Mouse (Mus musculus) MEL (cell line): ENCODE results near the gene Smarcb1. TPM values are rescaled to one million over a fixed set of nuclear protein-coding genes. Genes with fewer than 3 reads are reported as not detected.
"Not testable (repeated sequence)": the region's sequence is repeated elsewhere in the genome, so short reads cannot be mapped to it uniquely, and the experiment has no call there.

ENCODE experiments used
- DNase-seq: peaks from one replicate; pipeline ENCODE4 v3.0.0; 2011; ENCODE audit warnings: low read depth, low spot score
- H3K27ac ChIP-seq: 2 replicates; pipeline ENCODE4 v1.5.1; 2012; ENCODE audit warnings: low read depth, mild to moderate bottlenecking, control low read depth, low read length, moderate library complexity; ENCODE audit not compliant: control insufficient read depth
- H3K27me3 ChIP-seq, 2 experiments: fragments of 150-350 bp in 1 of 2; sonication (generic) in 1 of 2; 2 replicates each; pipeline ENCODE4 v1.6.1; 2012; ENCODE audit warnings: low read length in 2 of 2, mild to moderate bottlenecking in 2 of 2, improper control_type of control experiment in 1 of 2, moderate library complexity in 1 of 2; ENCODE audit not compliant: insufficient read depth in 2 of 2, control insufficient read depth in 1 of 2
- H3K36me3 ChIP-seq, 2 experiments: 2 replicates each; pipeline ENCODE4 v1.6.1; 2012 to 2014; ENCODE audit warnings: low read length in 2 of 2, improper control_type of control experiment in 1 of 2, inconsistent platforms in 1 of 2, mild to moderate bottlenecking in 1 of 2; ENCODE audit not compliant: insufficient read depth in 2 of 2, control insufficient read depth in 1 of 2
- H3K4me1 ChIP-seq, 2 experiments: fragments of 150-350 bp in 1 of 2; sonication (generic) in 1 of 2; 2 replicates each; pipeline ENCODE4 v1.6.1; 2012; ENCODE audit warnings: low read length in 2 of 2, improper control_type of control experiment in 1 of 2, mild to moderate bottlenecking in 1 of 2; ENCODE audit not compliant: insufficient read depth in 2 of 2, control insufficient read depth in 1 of 2
- H3K4me3 ChIP-seq, 2 experiments: fragments of 150-350 bp in 1 of 2; sonication (generic) in 1 of 2; 2 replicates each; pipeline ENCODE4 v1.5.1; 2012; ENCODE audit warnings: low read depth in 2 of 2, low read length in 2 of 2, mild to moderate bottlenecking in 2 of 2, moderate library complexity in 2 of 2, control low read depth in 1 of 2, improper control_type of control experiment in 1 of 2; ENCODE audit not compliant: control insufficient read depth in 1 of 2, insufficient read depth in 1 of 2
- H3K79me2 ChIP-seq: 2 replicates; pipeline ENCODE4 v1.6.1; 2012; ENCODE audit warnings: mild to moderate bottlenecking, low read length, moderate library complexity; ENCODE audit not compliant: control insufficient read depth, poor library complexity, insufficient read depth
- H3K9ac ChIP-seq: 2 replicates; pipeline ENCODE4 v1.6.1; 2012; ENCODE audit warnings: low read depth, mild to moderate bottlenecking, control low read depth, low read length, moderate library complexity; ENCODE audit not compliant: control insufficient read depth, poor library complexity, severe bottlenecking
- H3K9me3 ChIP-seq: fragments of 150-350 bp; sonication (generic); replicated peaks from 2 replicates; pipeline ENCODE4 v1.6.1; 2012; ENCODE audit warnings: mild to moderate bottlenecking, low read length, improper control_type of control experiment, moderate library complexity; ENCODE audit not compliant: insufficient read depth
- CHD1 ChIP-seq: IDR thresholded peaks from 2 replicates; pipeline ENCODE4 v1.6.1; 2012; ENCODE audit warnings: low read depth, mild to moderate bottlenecking, inconsistent platforms, low read length, improper control_type of control experiment
- CHD2 ChIP-seq: IDR thresholded peaks from 2 replicates; pipeline ENCODE4 v1.6.1; 2011; ENCODE audit warnings: low read length, improper control_type of control experiment
- CTCF ChIP-seq, 3 experiments: IDR thresholded peaks in 2 of 3; conservative IDR thresholded peaks in 1 of 3; 2 replicates each; pipeline ENCODE4 v1.5.1; 2011 to 2012; ENCODE audit warnings: low read length in 3 of 3, low read depth in 2 of 3, mild to moderate bottlenecking in 2 of 3, improper control_type of control experiment in 1 of 3, inconsistent platforms in 1 of 3, mixed read lengths in 1 of 3, moderate library complexity in 1 of 3; ENCODE audit not compliant: control insufficient read depth in 1 of 3, insufficient read depth in 1 of 3, poor library complexity in 1 of 3, severe bottlenecking in 1 of 3
- E2F4 ChIP-seq: IDR thresholded peaks from 2 replicates; pipeline ENCODE4 v1.6.1; 2011; ENCODE audit warnings: low read depth, low read length, improper control_type of control experiment, borderline replicate concordance
- EP300 ChIP-seq, 2 experiments: IDR thresholded peaks; 2 replicates each; pipeline ENCODE4 v1.6.1; 2011; ENCODE audit warnings: improper control_type of control experiment in 2 of 2, low read length in 2 of 2, low read depth in 1 of 2, mild to moderate bottlenecking in 1 of 2
- ETS1 ChIP-seq: IDR thresholded peaks from 2 replicates; pipeline ENCODE4 v1.6.1; 2012; ENCODE audit warnings: low read depth, mild to moderate bottlenecking, inconsistent platforms, low read length, improper control_type of control experiment, moderate library complexity
- GABPA ChIP-seq: IDR thresholded peaks from 2 replicates; pipeline ENCODE4 v1.6.1; 2012; ENCODE audit warnings: low read depth, mild to moderate bottlenecking, inconsistent platforms, low read length, improper control_type of control experiment, moderate library complexity
- GATA1 ChIP-seq: IDR thresholded peaks from 2 replicates; pipeline ENCODE4 v1.6.1; 2011; ENCODE audit warnings: low read depth, low read length, improper control_type of control experiment
- HCFC1 ChIP-seq: IDR thresholded peaks from 2 replicates; pipeline ENCODE4 v1.6.1; 2012; ENCODE audit warnings: low read depth, mild to moderate bottlenecking, inconsistent platforms, low read length, improper control_type of control experiment, moderate library complexity
- JUND ChIP-seq: IDR thresholded peaks from 2 replicates; pipeline ENCODE4 v1.6.1; 2011; ENCODE audit warnings: low read depth, mild to moderate bottlenecking, improper control_type of control experiment, low read length
- MAX ChIP-seq: IDR thresholded peaks from 2 replicates; pipeline ENCODE4 v1.6.1; 2011; ENCODE audit warnings: low read length, improper control_type of control experiment
- MAZ ChIP-seq: IDR thresholded peaks from 2 replicates; pipeline ENCODE4 v1.6.1; 2012; ENCODE audit warnings: low read depth, mild to moderate bottlenecking, inconsistent platforms, low read length, improper control_type of control experiment
- MEF2A ChIP-seq: IDR thresholded peaks from 2 replicates; pipeline ENCODE4 v1.6.1; 2014; ENCODE audit warnings: low read depth, mild to moderate bottlenecking, inconsistent platforms, low read length, improper control_type of control experiment; ENCODE audit not compliant: poor library complexity, insufficient replicate concordance, severe bottlenecking; ENCODE audit errors: extremely low read depth
- MYB ChIP-seq: IDR thresholded peaks from 2 replicates; pipeline ENCODE4 v1.6.1; 2011; ENCODE audit warnings: mild to moderate bottlenecking, low read depth, low read length, improper control_type of control experiment
- MYC ChIP-seq: IDR thresholded peaks from 2 replicates; pipeline ENCODE4 v1.6.1; 2011; ENCODE audit warnings: low read depth, mild to moderate bottlenecking, low read length, improper control_type of control experiment, moderate library complexity
- NELFE ChIP-seq: IDR thresholded peaks from 2 replicates; pipeline ENCODE4 v1.6.1; 2011; ENCODE audit warnings: low read depth, low read length, improper control_type of control experiment
- NRF1 ChIP-seq: IDR thresholded peaks from 2 replicates; pipeline ENCODE4 v1.6.1; 2014; ENCODE audit warnings: low read depth, mild to moderate bottlenecking, inconsistent platforms, low read length, improper control_type of control experiment, moderate library complexity; ENCODE audit not compliant: poor library complexity, insufficient read depth, severe bottlenecking
- POLR2A ChIP-seq, 2 experiments: IDR thresholded peaks; 2 replicates each; pipeline ENCODE4 v1.6.1; 2011 to 2012; ENCODE audit warnings: low read length in 2 of 2, mild to moderate bottlenecking in 2 of 2, control low read depth in 1 of 2, improper control_type of control experiment in 1 of 2, low read depth in 1 of 2, moderate library complexity in 1 of 2; ENCODE audit not compliant: control insufficient read depth in 1 of 2, insufficient read depth in 1 of 2, poor library complexity in 1 of 2
- RCOR1 ChIP-seq: IDR thresholded peaks from 2 replicates; pipeline ENCODE4 v1.6.1; 2012; ENCODE audit warnings: low read depth, mild to moderate bottlenecking, inconsistent platforms, low read length, improper control_type of control experiment
- TAL1 ChIP-seq: IDR thresholded peaks from 2 replicates; pipeline ENCODE4 v1.6.1; 2012; ENCODE audit warnings: mild to moderate bottlenecking, inconsistent platforms, low read length, moderate library complexity, mixed read lengths
- TCF12 ChIP-seq: IDR thresholded peaks from 2 replicates; pipeline ENCODE4 v1.6.1; 2014; ENCODE audit warnings: low read depth, mild to moderate bottlenecking, inconsistent platforms, low read length, improper control_type of control experiment, moderate library complexity
- UBTF ChIP-seq: IDR thresholded peaks from 2 replicates; pipeline ENCODE4 v1.6.1; 2012; ENCODE audit warnings: low read depth, mild to moderate bottlenecking, inconsistent platforms, low read length, improper control_type of control experiment, moderate library complexity, borderline replicate concordance; ENCODE audit not compliant: insufficient read depth
- ZC3H11A ChIP-seq: IDR thresholded peaks from 2 replicates; pipeline ENCODE4 v1.6.1; 2012; ENCODE audit warnings: low read depth, mild to moderate bottlenecking, inconsistent platforms, low read length, improper control_type of control experiment
- ZKSCAN1 ChIP-seq: IDR thresholded peaks from 2 replicates; pipeline ENCODE4 v1.6.1; 2012; ENCODE audit warnings: low read depth, mild to moderate bottlenecking, inconsistent platforms, low read length, improper control_type of control experiment, moderate library complexity
- ZNF384 ChIP-seq: IDR thresholded peaks from 2 replicates; pipeline ENCODE4 v1.6.1; 2012; ENCODE audit warnings: low read depth, mild to moderate bottlenecking, inconsistent platforms, low read length, improper control_type of control experiment
- polyA plus RNA-seq, 2 experiments: library from polyadenylated mRNA; stranded (reverse) in 1 of 2; unstranded in 1 of 2; fragments of >175 nt in 1 of 2; fragments of >200 nt in 1 of 2; gene quantifications; 2 replicates each; pipeline versions ENCODE4 v1.2.1 to v1.2.4; 2012; ENCODE audit warnings: low replicate concordance in 2 of 2, low read depth in 1 of 2; ENCODE audit not compliant: insufficient read length in 2 of 2, insufficient read depth in 1 of 2, missing spikeins in 1 of 2
- total RNA-seq: library from RNA; depleted of rRNA; stranded (reverse); fragments of 300-350 nt; gene quantifications from 2 replicates; pipeline ENCODE4 v1.2.3, GENCODE M21; 2012

The Smarcb1 gene
- total and polyA plus RNA-seq, 3 experiments, result 91.8 to 2,689 (median 117) TPM

GRCm38 (mm10) chr10:75893089-75893750 is 28.2 kb downstream of the Smarcb1 start, which contains the start of gene Derl3 (continued):
- TF ChIP-seq TCF12 (no peak), HCFC1 (peak; percentile 69), ZKSCAN1 (no peak), GABPA (no peak), CHD2 (no peak), E2F4 (no peak), TAL1 (no peak), EP300 (IDR thresholded peaks at IDR 0.05; ENCODE audit: low read depth in 1 of 2, low read length in 2 of 2) (no peak), MYC (peak; percentile 68; the same call in 1 of the 2 replicates), POLR2A (IDR thresholded peaks at IDR 0.05; ENCODE audit: control insufficient read depth in 1 of 2, insufficient read depth in 1 of 2, low read depth in 1 of 2, low read length in 2 of 2, poor library complexity in 1 of 2) (0 out of 4 replicates have a peak, but pooled peaks have one; percentile 25 to 36), CHD1 (no peak), NRF1 (peak; percentile 49), CTCF (IDR thresholded peaks at IDR 0.05 in 2 of 3, conservative IDR thresholded peaks at IDR 0.05 in 1 of 3; ENCODE audit: control insufficient read depth in 1 of 3, insufficient read depth in 1 of 3, low read depth in 2 of 3, low read length in 3 of 3, poor library complexity in 1 of 3, severe bottlenecking in 1 of 3) (no peak), UBTF (no peak), MYB (no peak), MEF2A (no peak), MAZ (no peak)

GRCm38 (mm10) chr10:75889406-75890153 is 31.8 kb downstream of the Smarcb1 start:
- Histone ChIP-seq H3K27ac (no peak overlapping the region), H3K9ac (no peak overlapping the region), H3K4me3 (no peak overlapping the region)

GRCm38 (mm10) chr10:75887504-75887903 is 33.9 kb downstream of the Smarcb1 start:
- not testable (repeated sequence) for H3K79me2 ChIP-seq, H3K27me3 ChIP-seq, H3K9me3 ChIP-seq, H3K27ac ChIP-seq, H3K36me3 ChIP-seq, H3K4me1 ChIP-seq, H3K4me3 ChIP-seq, DNase-seq, H3K9ac ChIP-seq

More at GRCm38 (mm10) chr10:75889406-75890153, 31.8 kb downstream of the Smarcb1 start:
- Histone ChIP-seq H3K79me2 (no peaks in the 10 kb centered on the region), H3K27me3 (no peaks in the 10 kb centered on the region), H3K4me1 (no peaks in the 10 kb centered on the region), H3K9me3 (no peaks in the 10 kb centered on the region), H3K36me3 (no peaks in the 10 kb centered on the region)
- no peak for TF ChIP-seq NELFE
- no peak for TF ChIP-seq ZC3H11A
- TF ChIP-seq GATA1, result no peak
- TF ChIP-seq MYC, result no peak
- no peak for TF ChIP-seq RCOR1
- no peak for TF ChIP-seq MAZ
- no peak for TF ChIP-seq UBTF
- no peak for TF ChIP-seq POLR2A (IDR thresholded peaks at IDR 0.05; ENCODE audit: control insufficient read depth in 1 of 2, insufficient read depth in 1 of 2, low read depth in 1 of 2, low read length in 2 of 2, poor library complexity in 1 of 2)
- TF ChIP-seq JUND, result no peak
- TF ChIP-seq ZNF384, result no peak
- no peak for TF ChIP-seq MAX
- no peak for TF ChIP-seq CTCF (IDR thresholded peaks at IDR 0.05 in 2 of 3, conservative IDR thresholded peaks at IDR 0.05 in 1 of 3; ENCODE audit: control insufficient read depth in 1 of 3, insufficient read depth in 1 of 3, low read depth in 2 of 3, low read length in 3 of 3, poor library complexity in 1 of 3, severe bottlenecking in 1 of 3)
- no peak for TF ChIP-seq ETS1
- no peak for TF ChIP-seq MEF2A
- TF ChIP-seq HCFC1, result no peak
- DNase-seq, result no peak
